Mouse (Mus musculus) left cerebral cortex, adult 11 months (tissue): ENCODE results near the gene Phospho1.

Source experiments
- DNase-seq: peaks from one replicate; pipeline ENCODE4 v3.0.0; 2022; ENCODE audit warnings: low spot score

Phospho1 gene

GRCm38 (mm10) chr11:95834143-95834667, 9.9 kb downstream of the Phospho1 start:
- no peak for DNase-seq

- DNase-seq = no peak
Measured at GRCm38 (mm10) chr11:95834742-95835710, 10.7 kb downstream of the Phospho1 start.

GRCm38 (mm10) chr11:95835832-95836231, 11.5 kb downstream of the Phospho1 start:
- no peak for DNase-seq

- DNase-seq = no peak
Measured at GRCm38 (mm10) chr11:95836433-95836832, 12.1 kb downstream of the Phospho1 start.

- DNase-seq = no peak
Measured at GRCm38 (mm10) chr11:95837059-95837458, 12.8 kb downstream of the Phospho1 start, which contains the start of gene Gngt2. Gene Gngt2 (plus strand): TSS chr11:95837216.

- no peak for DNase-seq
Measured at GRCm38 (mm10) chr11:95838598-95838997, 14.3 kb downstream of the Phospho1 start.

- no peak for DNase-seq
Measured at GRCm38 (mm10) chr11:95838999-95839868, 14.9 kb downstream of the Phospho1 start.

GRCm38 (mm10) chr11:95840694-95841497, 16.6 kb downstream of the Phospho1 start:
- no peak for DNase-seq

- no peak for DNase-seq
Measured at GRCm38 (mm10) chr11:95841498-95841830, 17.2 kb downstream of the Phospho1 start.

- DNase-seq = no peak
Measured at GRCm38 (mm10) chr11:95842074-95842681, 17.9 kb downstream of the Phospho1 start, which contains the start of gene Abi3. Gene Abi3 (minus strand): TSS chr11:95842476.

- no peak for DNase-seq
Measured at GRCm38 (mm10) chr11:95842953-95843352, 18.7 kb downstream of the Phospho1 start.

- no peak for DNase-seq
Measured at GRCm38 (mm10) chr11:95843421-95843950, 19.2 kb downstream of the Phospho1 start.

GRCm38 (mm10) chr11:95844935-95845334, 20.6 kb downstream of the Phospho1 start:
- no peak for DNase-seq

- DNase-seq = no peak
Measured at GRCm38 (mm10) chr11:95850898-95851297, 26.6 kb downstream of the Phospho1 start.

- no peak for DNase-seq
Measured at GRCm38 (mm10) chr11:95853684-95854083, 29.4 kb downstream of the Phospho1 start.

GRCm38 (mm10) chr11:95857306-95857705, 33.0 kb downstream of the Phospho1 start:
- DNase-seq = no peak

GRCm38 (mm10) chr11:95857716-95858527, 33.6 kb downstream of the Phospho1 start:
- DNase-seq = peak; percentile 51

- peak; percentile 96 for DNase-seq
Measured at GRCm38 (mm10) chr11:95858528-95859467, 34.5 kb downstream of the Phospho1 start.

GRCm38 (mm10) chr11:95859468-95859855, 35.2 kb downstream of the Phospho1 start:
- DNase-seq = peak; percentile 59
